Mouse (Mus musculus): ENCODE measurements at regions not wholly inside any gene's neighbourhood (a gene's known extent, or its start where the extent isn't known, plus 50 kb on each side); places are given as distances from the start of the nearest gene placed in this dataset.
A peak's percentile ranks its signal among the peaks of the same experiment; 100 is the strongest.
"Not testable (repeated sequence)": the region's sequence is repeated elsewhere in the genome, so short reads cannot be mapped to it uniquely, and the experiment has no call there.

DNA sequence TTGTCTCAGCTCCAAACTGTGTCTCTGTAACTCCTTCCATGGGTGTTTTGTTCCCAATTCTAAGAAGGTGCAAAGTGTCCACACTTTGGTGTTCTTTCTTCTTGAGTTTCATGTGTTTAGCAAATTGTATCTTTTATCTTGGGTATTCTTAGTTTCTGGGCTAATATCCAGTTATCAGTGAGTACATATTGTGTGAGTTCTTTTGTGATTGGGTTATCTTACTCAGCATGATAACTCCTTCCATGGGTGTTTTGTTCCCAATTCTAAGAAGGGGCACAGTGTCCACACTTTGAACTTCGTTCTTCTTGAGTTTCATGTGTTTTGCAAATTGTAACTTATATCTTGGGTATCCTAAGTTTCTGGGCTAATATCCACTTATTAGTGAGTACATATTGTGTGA lies 635.6 kb upstream of the Amot start:
- not testable (repeated sequence) for H3K4me3 ChIP-seq (ENCODE audit: extremely low read depth, insufficient read depth, insufficient read length); H3K36me3 ChIP-seq (ENCODE audit: control insufficient read depth, insufficient read depth, low read length); DNase-seq (ENCODE audit: low read depth in 1 of 2, low spot score in 2 of 2); H3K27ac ChIP-seq (ENCODE audit: insufficient read depth, low read length); H3K4me1 ChIP-seq (ENCODE audit: control insufficient read depth, insufficient read depth, insufficient read length); H3K27me3 ChIP-seq (ENCODE audit: control insufficient read depth, insufficient read depth, low read length)
- WGBS, result 81% methylated on average over 1 of the region's 1 CpGs

DNA sequence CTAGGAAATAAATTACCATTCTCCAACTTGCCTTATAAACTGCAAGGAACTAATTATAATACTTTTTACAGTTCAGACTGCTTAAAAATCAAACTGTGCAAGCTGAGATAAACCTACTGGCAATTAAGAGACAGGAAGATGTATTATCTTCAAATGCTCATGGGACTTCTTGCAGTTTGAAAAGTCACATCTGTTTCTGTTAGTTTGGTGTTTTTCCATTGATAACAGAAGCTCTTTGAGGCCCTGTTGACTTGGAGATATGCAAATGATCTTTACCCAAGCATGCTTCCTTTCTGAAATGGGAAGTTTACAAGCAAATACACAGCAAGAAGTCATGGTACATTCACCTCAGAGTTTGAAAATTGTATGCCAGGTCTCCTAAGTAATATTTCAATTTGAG lies 605.7 kb upstream of the Amot start:
- Histone ChIP-seq H3K4me3 (ENCODE audit: extremely low read depth, insufficient read depth, insufficient read length) (no peak overlapping the region), H3K4me1 (ENCODE audit: control insufficient read depth, insufficient read depth, insufficient read length) (no peaks in the 10 kb centered on the region), H3K36me3 (ENCODE audit: control insufficient read depth, insufficient read depth, low read length) (no peaks in the 10 kb centered on the region), H3K27me3 (ENCODE audit: control insufficient read depth, insufficient read depth, low read length) (no peaks in the 10 kb centered on the region), H3K27ac (ENCODE audit: insufficient read depth, low read length) (no peak overlapping the region)
- DNase-seq (ENCODE audit: low read depth in 1 of 2, low spot score in 2 of 2), result peak in 1 of 2 experiments; percentile 55
- TF ChIP-seq CTCF (IDR thresholded peaks at IDR 0.05; ENCODE audit: extremely low read depth, insufficient read depth, insufficient read length, insufficient replicate concordance) (no peak), POLR2A (IDR thresholded peaks at IDR 0.05; ENCODE audit: low read depth, low read length) (no peak)

DNA sequence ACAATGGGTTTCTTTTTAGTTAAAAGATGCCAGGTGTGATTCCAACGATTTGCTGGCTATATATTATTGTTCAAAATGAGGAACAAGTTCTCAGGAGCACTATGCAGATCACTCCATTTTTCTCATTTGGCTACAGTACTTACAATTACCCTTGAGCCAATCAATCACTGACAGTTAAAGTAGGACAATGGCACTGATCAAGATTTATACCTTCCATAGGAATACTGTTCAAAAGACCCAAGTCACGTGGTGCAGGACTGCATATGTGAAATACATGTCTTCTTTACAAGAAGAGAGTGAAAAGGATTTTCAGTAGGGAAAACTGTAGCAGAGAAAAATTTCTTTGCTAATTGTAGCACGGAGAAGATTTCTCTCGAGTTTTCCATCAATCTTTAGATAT lies 604.9 kb upstream of the Amot start:
- Histone ChIP-seq H3K4me3 (ENCODE audit: extremely low read depth, insufficient read depth, insufficient read length) (no peak overlapping the region), H3K27me3 (ENCODE audit: control insufficient read depth, insufficient read depth, low read length) (no peaks in the 10 kb centered on the region), H3K36me3 (ENCODE audit: control insufficient read depth, insufficient read depth, low read length) (no peaks in the 10 kb centered on the region), H3K4me1 (ENCODE audit: control insufficient read depth, insufficient read depth, insufficient read length) (no peaks in the 10 kb centered on the region), H3K27ac (ENCODE audit: insufficient read depth, low read length) (no peak overlapping the region)
- WGBS, result 60% methylated on average over 4 of the region's 4 CpGs
- no peak for DNase-seq (ENCODE audit: low read depth in 1 of 2, low spot score in 2 of 2)
- TF ChIP-seq POLR2A (IDR thresholded peaks at IDR 0.05; ENCODE audit: low read depth, low read length), result no peak
- no peak for TF ChIP-seq CTCF (IDR thresholded peaks at IDR 0.05; ENCODE audit: extremely low read depth, insufficient read depth, insufficient read length, insufficient replicate concordance)
